Mouse (Mus musculus) forebrain, embryonic 16.5 days (tissue): ENCODE measurements around the gene Mecom. TPM values are rescaled to one million over a fixed set of nuclear protein-coding genes. Genes with fewer than 3 reads are reported as not detected.
A peak's percentile ranks its signal among the peaks of the same experiment; 100 is the strongest.

ENCODE experiments used
- ATAC-seq: fragments of 200-750 bp; cut with Nextera tagmentation; 2 replicates; pipeline ENCODE4 v1.8.0; 2017; ENCODE audit warnings: mild to moderate bottlenecking, moderate library complexity
- H3K27ac ChIP-seq: fragments of 300-500 bp; sonication (generic); 2 replicates; pipeline ENCODE4 v1.5.1; 2014; ENCODE audit warnings: low read length, control low read depth
- H3K27me3 ChIP-seq: fragments of 300-500 bp; sonication (generic); replicated peaks from 2 replicates; pipeline ENCODE4 v1.6.1; 2014; ENCODE audit warnings: low read length; ENCODE audit not compliant: control insufficient read depth, insufficient read depth
- H3K36me3 ChIP-seq: fragments of 300-500 bp; sonication (generic); 2 replicates; pipeline ENCODE4 v1.6.1; 2014; ENCODE audit not compliant: control insufficient read depth, insufficient read depth
- H3K4me1 ChIP-seq: fragments of 300-500 bp; sonication (generic); replicated peaks from 2 replicates; pipeline ENCODE4 v1.6.1; 2014; ENCODE audit warnings: low read length; ENCODE audit not compliant: control insufficient read depth, insufficient read depth
- H3K4me2 ChIP-seq: fragments of 300-500 bp; sonication (generic); 2 replicates; pipeline ENCODE4 v1.6.1; 2014; ENCODE audit warnings: mild to moderate bottlenecking, low read length, control low read depth
- H3K4me3 ChIP-seq: fragments of 300-500 bp; sonication (generic); replicated peaks from 2 replicates; pipeline ENCODE4 v1.5.1; 2014; ENCODE audit warnings: mild to moderate bottlenecking, low read length, control low read depth
- H3K9ac ChIP-seq: fragments of 300-500 bp; sonication (generic); replicated peaks from 2 replicates; pipeline ENCODE4 v1.6.1; 2014; ENCODE audit warnings: low read depth, low read length, control low read depth
- H3K9me3 ChIP-seq: fragments of 300-500 bp; sonication (generic); 2 replicates; pipeline ENCODE4 v1.6.1; 2016; ENCODE audit warnings: low read length; ENCODE audit not compliant: control insufficient read depth
- WGBS: fragments of 180-500 bp; shearing (Covaris S2); extraction: QIAGEN DNeasy Blood & Tissue Kit; methylation state at CpG from one replicate; pipeline ENCODE4 v1.1.7; 2014; 5-methylcytosine and 5-hydroxymethylcytosine counted together
- polyA plus RNA-seq: library from polyadenylated mRNA; unstranded; fragments of >200 nt; fragmentation: Nextera tagmentation; extraction: Ambion mirVana; gene quantifications from 2 replicates; pipeline ENCODE4 v1.2.1, GENCODE M21; 2015

The Mecom gene
- polyA plus RNA-seq, 1 experiment from 2014 or later = 2.1 TPM

DNA sequence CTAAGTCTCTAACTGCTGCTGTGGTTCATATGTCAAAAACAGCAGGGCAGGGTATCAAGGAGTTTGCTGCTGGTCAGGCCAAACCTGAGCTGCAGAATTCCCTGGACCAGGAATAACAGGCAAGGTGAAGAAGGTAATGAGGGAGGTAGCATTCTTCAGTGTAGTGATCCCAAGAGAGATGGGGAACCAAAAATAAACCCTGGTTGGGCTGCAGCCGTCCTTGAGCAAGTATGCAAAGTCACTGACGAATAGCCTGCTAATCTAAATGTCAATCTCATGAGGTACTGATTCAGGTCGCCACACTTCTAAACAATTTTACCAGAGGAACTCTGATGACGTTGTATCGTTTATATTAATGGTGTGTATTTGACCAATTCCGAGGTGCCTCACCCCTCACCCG lies 148.9 kb downstream of the Mecom start:
- H3K36me3 ChIP-seq = no peaks in the 10 kb centered on the region
- H3K4me3 ChIP-seq = no peak overlapping the region
- no peaks in the 10 kb centered on the region for H3K4me1 ChIP-seq
- 88% methylated on average over 7 of the region's 7 CpGs for WGBS
- H3K27me3 ChIP-seq = no peaks in the 10 kb centered on the region
- ATAC-seq = no peak
- no peak overlapping the region for H3K9ac ChIP-seq
- no peak overlapping the region for H3K27ac ChIP-seq
- no peak overlapping the region for H3K4me2 ChIP-seq
- no peaks in the 10 kb centered on the region for H3K9me3 ChIP-seq

DNA sequence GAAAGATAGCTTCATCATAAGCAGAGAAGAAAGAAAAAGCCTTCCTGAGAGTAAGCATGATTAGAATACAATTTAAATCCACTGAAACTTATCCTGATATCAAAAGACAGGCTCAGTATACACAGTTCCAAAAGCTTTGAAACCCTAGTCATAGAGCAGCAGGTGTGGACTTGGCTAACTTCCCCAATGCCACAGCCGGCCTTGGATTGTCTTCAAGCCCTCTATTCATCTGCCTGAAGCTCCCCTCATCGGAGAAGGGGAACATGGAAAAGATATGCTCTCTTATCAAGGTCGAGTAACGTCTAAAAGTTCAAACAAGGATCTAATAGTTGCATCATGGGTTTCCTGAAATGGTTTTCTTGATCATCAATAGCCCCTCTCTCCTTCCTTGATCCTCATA lies 152.9 kb downstream of the Mecom start:
- no peak overlapping the region for H3K27ac ChIP-seq
- no peak overlapping the region for H3K9ac ChIP-seq
- H3K36me3 ChIP-seq = no peaks in the 10 kb centered on the region
- 81% methylated on average over 4 of the region's 4 CpGs for WGBS
- no peak overlapping the region for H3K4me2 ChIP-seq
- no peaks in the 10 kb centered on the region for H3K9me3 ChIP-seq
- ATAC-seq = no peak
- H3K4me3 ChIP-seq = no peak overlapping the region
- no peaks in the 10 kb centered on the region for H3K27me3 ChIP-seq
- H3K4me1 ChIP-seq = no peaks in the 10 kb centered on the region

GRCm38 (mm10) chr3:30392662-30393061 lies 155.1 kb downstream of the Mecom start:
- no peaks in the 10 kb centered on the region for H3K27me3 ChIP-seq
- H3K36me3 ChIP-seq = no peaks in the 10 kb centered on the region
- no peak overlapping the region for H3K27ac ChIP-seq
- no peak for ATAC-seq
- no peak overlapping the region for H3K4me2 ChIP-seq
- WGBS = 52% methylated on average over 4 of the region's 4 CpGs
- H3K4me3 ChIP-seq = no peak overlapping the region
- no peak overlapping the region for H3K9ac ChIP-seq
- H3K4me1 ChIP-seq = no peaks in the 10 kb centered on the region
- no peaks in the 10 kb centered on the region for H3K9me3 ChIP-seq

DNA sequence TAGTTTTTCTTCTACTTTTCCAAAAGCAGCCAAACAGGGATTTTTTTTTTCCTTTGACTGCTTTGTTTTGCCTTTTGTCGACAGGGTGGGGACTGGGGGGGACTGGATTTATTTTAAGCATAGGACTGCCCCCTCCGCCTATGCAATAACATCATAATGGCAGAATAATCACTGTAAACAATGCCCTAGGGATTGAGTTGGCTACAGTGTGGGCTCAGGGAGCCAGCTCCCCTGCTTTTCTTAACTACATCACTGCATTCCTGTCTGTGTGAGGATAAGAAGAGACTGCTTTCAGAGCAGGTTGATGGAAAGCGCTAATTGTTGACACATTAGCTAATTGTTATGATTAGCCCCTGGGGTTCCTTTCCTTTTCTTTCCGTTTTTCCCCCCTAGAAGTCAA lies 155.6 kb downstream of the Mecom start:
- no peak overlapping the region for H3K4me3 ChIP-seq
- H3K9ac ChIP-seq = no peak overlapping the region
- no peaks in the 10 kb centered on the region for H3K27me3 ChIP-seq
- no peak for ATAC-seq
- no peak overlapping the region for H3K4me2 ChIP-seq
- no peaks in the 10 kb centered on the region for H3K4me1 ChIP-seq
- H3K27ac ChIP-seq = no peak overlapping the region
- H3K36me3 ChIP-seq = no peaks in the 10 kb centered on the region
- no peaks in the 10 kb centered on the region for H3K9me3 ChIP-seq
- WGBS = 8% methylated on average over 4 of the region's 4 CpGs

DNA sequence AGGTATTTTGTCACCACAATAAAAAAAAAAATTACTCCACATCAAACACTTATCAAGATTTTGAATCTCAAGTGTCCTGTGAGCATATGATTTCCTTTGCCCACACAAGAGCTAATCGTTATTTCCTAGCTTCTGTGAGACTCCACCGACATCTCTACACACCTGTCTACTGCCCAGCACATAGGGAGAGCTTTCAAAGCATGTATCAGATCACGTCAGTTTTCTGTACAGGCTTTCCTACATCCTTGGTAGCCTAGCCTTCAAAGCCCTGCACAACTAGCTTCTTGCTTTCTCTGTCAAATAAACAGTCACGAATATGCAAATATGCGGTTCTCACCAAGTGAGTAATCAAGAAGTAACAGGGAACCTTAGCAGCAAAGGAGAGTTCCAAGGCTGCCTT lies 157.5 kb downstream of the Mecom start:
- no peak overlapping the region for H3K9ac ChIP-seq
- no peak overlapping the region for H3K4me3 ChIP-seq
- no peaks in the 10 kb centered on the region for H3K27me3 ChIP-seq
- H3K27ac ChIP-seq = no peak overlapping the region
- 92% methylated on average over 5 of the region's 5 CpGs for WGBS
- no peak overlapping the region for H3K4me2 ChIP-seq
- no peaks in the 10 kb centered on the region for H3K9me3 ChIP-seq
- H3K4me1 ChIP-seq = no peaks in the 10 kb centered on the region
- no peaks in the 10 kb centered on the region for H3K36me3 ChIP-seq
- ATAC-seq = no peak

- H3K36me3 ChIP-seq = no peaks in the 10 kb centered on the region
- H3K27me3 ChIP-seq = no peaks in the 10 kb centered on the region
- ATAC-seq = no peak
- H3K27ac ChIP-seq = no peak overlapping the region
- H3K4me3 ChIP-seq = no peak overlapping the region
- 62% methylated on average over 4 of the region's 4 CpGs for WGBS
- H3K9me3 ChIP-seq = no peaks in the 10 kb centered on the region
- no peak overlapping the region for H3K9ac ChIP-seq
- no peaks in the 10 kb centered on the region for H3K4me1 ChIP-seq
- H3K4me2 ChIP-seq = no peak overlapping the region
Measured at GRCm38 (mm10) chr3:30380273-30380672, 167.5 kb downstream of the Mecom start.

- no peak overlapping the region for H3K4me2 ChIP-seq
- no peak overlapping the region for H3K27ac ChIP-seq
- WGBS = 80% methylated on average over 6 of the region's 6 CpGs
- no peak overlapping the region for H3K4me3 ChIP-seq
- no peaks in the 10 kb centered on the region for H3K27me3 ChIP-seq
- no peaks in the 10 kb centered on the region for H3K36me3 ChIP-seq
- H3K9ac ChIP-seq = no peak overlapping the region
- no peak for ATAC-seq
- H3K4me1 ChIP-seq = no peaks in the 10 kb centered on the region
- no peaks in the 10 kb centered on the region for H3K9me3 ChIP-seq
Measured at GRCm38 (mm10) chr3:30379301-30379700, 168.5 kb downstream of the Mecom start.

- peak overlapping the region; percentile 44 for H3K4me2 ChIP-seq
- ATAC-seq = no peak
- 36% methylated on average over 7 of the region's 7 CpGs for WGBS
Measured at GRCm38 (mm10) chr3:30371472-30371871, 176.3 kb downstream of the Mecom start.

DNA sequence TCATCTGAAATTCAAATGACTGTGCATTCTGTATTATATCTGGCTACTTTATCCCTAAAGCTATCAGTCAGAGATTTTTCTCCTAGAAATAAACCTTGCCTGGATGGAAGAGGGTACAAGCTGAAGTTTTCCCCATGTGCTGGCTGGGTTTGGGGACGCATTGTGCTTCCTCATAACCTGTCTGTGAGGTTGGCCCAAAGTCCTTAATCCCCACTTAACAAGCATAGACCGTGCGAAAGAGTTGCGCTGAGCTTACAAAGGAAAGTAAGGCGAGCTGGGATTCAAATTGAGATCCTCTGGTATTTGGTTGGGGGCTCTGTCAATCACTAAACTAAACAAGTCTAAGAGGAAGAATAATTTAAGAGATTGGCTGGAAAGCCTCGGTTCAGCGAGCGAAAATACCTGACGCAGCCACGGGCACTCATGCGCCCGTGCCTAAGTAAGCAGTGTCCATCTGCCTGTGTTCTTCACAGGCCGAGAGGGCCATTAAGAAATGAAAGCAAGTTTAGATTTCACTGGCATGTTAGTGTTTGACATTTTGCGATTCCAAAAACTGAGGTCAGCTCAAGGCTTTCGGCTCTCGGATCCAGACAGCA lies 176.8 kb downstream of the Mecom start:
- Histone ChIP-seq H3K27ac (no peak overlapping the region), H3K36me3 (no peaks in the 10 kb centered on the region), H3K27me3 (no peaks in the 10 kb centered on the region), H3K4me1 (0 out of 2 replicates have a peak, but pooled peaks cover 5% of the 10 kb centered on the region), H3K9me3 (no peaks in the 10 kb centered on the region), H3K4me2 (peak overlapping the region; percentile 44), H3K9ac (no peak overlapping the region), H3K4me3 (peak overlapping the region; percentile 11)
- 9% methylated on average over 16 of the region's 16 CpGs for WGBS
- no peak for ATAC-seq

More at GRCm38 (mm10) chr3:30371472-30371871, 176.3 kb downstream of the Mecom start:
- Histone ChIP-seq H3K27me3 (no peaks in the 10 kb centered on the region), H3K9me3 (no peaks in the 10 kb centered on the region), H3K27ac (no peak overlapping the region), H3K9ac (no peak overlapping the region), H3K4me1 (0 out of 2 replicates have a peak, but pooled peaks cover 5% of the 10 kb centered on the region), H3K36me3 (no peaks in the 10 kb centered on the region), H3K4me3 (peak overlapping the region; percentile 11)

DNA sequence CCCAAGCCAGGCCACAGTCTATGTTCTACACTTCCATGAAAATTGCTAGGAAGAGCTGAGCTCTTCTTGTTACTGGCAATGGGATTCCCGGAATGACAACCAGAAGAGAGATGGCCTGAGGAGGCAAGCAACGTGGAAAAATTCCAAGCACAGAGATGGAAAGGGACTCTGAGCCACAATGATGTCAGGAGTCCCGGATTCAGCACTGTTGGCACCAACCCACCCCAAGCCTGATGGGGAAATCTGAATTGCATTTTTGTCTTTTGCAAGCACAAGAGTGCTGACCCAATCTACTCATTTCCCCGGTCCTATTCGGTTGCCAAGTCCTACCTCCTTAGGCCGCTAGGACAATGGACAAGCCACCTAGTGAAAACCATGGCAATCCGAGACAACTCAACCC lies 181.2 kb downstream of the Mecom start:
- Histone ChIP-seq H3K4me3 (no peak overlapping the region), H3K4me1 (0 out of 2 replicates have a peak, but pooled peaks cover 5% of the 10 kb centered on the region), H3K9me3 (no peaks in the 10 kb centered on the region), H3K27me3 (no peaks in the 10 kb centered on the region), H3K4me2 (no peak overlapping the region), H3K36me3 (no peaks in the 10 kb centered on the region), H3K27ac (no peak overlapping the region), H3K9ac (no peak overlapping the region)
- no peak for ATAC-seq
- WGBS = 88% methylated on average over 7 of the region's 7 CpGs
